Mouse (Mus musculus) lung, adult 2 months (tissue): Measurements from ENCODE around the gene Asb18. TPM values are rescaled to one million over a fixed set of nuclear protein-coding genes. Genes with fewer than 3 reads are reported as not detected.

Experiments
- DNase-seq: peaks from one replicate; pipeline ENCODE4 v3.0.0; 2022
- H3K4me1 ChIP-seq: fragments of 200-500 bp; 2 replicates; pipeline ENCODE4 v1.6.1; 2011; ENCODE audit warnings: low read length; ENCODE audit not compliant: control insufficient read depth, insufficient read depth
- H3K4me3 ChIP-seq: fragments of 200-500 bp; replicated peaks from 2 replicates; pipeline ENCODE3; 2011; ENCODE audit warnings: low read depth, mild to moderate bottlenecking, control low read depth, low read length; ENCODE audit errors: extremely low read depth
- CTCF ChIP-seq: fragments of 200-500 bp; IDR thresholded peaks from 2 replicates; pipeline ENCODE4 v1.5.1; 2011; ENCODE audit warnings: mild to moderate bottlenecking, low read length, control low read depth; ENCODE audit not compliant: insufficient read depth
- POLR2A ChIP-seq: fragments of 200-500 bp; IDR thresholded peaks from 2 replicates; pipeline ENCODE4 v1.6.1; 2011; ENCODE audit warnings: low read depth, mild to moderate bottlenecking, control low read depth, low read length, borderline replicate concordance; ENCODE audit errors: extremely low read depth
- WGBS: fragments of 180-500 bp; shearing (Covaris S2); methylation state at CpG from one replicate; pipeline ENCODE4 v1.1.7; 2018; 5-methylcytosine and 5-hydroxymethylcytosine counted together
- polyA plus RNA-seq: library from polyadenylated mRNA; depleted of rRNA; stranded (reverse); fragments of >200 nt; gene quantifications from 2 replicates; pipeline ENCODE4 v1.2.3, GENCODE M21; 2012

The Asb18 gene
- polyA plus RNA-seq, 1 experiment, result 1.4 TPM

DNA sequence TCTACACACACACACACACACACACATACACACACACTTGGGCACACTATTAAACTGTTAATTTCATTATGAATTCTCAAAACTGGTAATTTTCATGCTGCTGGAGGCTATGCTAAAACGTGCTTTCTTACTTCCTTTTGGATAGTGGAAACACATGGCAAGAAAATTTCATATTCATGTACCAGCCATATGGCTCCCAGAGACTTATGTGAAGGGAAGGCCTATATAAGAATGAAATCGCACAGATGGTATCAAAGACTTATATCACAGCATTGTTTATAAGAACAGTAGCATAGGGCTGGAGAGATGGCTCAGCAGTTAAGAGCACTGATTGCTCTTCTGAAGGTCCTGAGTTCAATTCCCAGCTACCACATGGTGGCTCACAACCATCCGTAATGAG, 2.3 kb downstream of the Asb18 start:
- no peak for DNase-seq
- TF ChIP-seq POLR2A, result no peak
- TF ChIP-seq CTCF, result no peak
- 75% methylated on average over 3 of the region's 3 CpGs for WGBS

DNA sequence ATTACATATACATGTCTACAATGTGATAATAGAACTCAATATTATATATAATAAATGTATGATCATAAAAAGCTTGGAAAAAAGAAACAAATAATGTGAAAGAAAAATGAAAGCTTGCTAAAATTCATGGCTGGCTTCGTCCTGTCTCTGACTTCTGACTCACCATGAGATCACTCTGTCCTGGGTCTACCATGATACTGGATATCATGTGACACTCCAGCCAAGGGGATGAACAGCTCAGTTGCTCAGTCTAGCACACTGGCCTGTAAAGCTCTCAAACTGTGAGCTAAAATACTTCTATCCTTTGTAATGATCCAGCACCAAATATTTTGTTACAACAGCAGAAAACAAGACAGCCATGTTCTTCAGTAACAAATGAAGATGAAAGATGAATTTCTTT, 4.4 kb downstream of the Asb18 start:
- WGBS, result 84% methylated on average over 1 of the region's 1 CpGs
- H3K4me3 ChIP-seq, result no peak overlapping the region
- DNase-seq, result no peak
- no peak for TF ChIP-seq POLR2A
- no peak for TF ChIP-seq CTCF
- no peaks in the 10 kb centered on the region for H3K4me1 ChIP-seq

More for the DNA sequence above, 2.3 kb downstream of the Asb18 start:
- no peak overlapping the region for H3K4me3 ChIP-seq
- H3K4me1 ChIP-seq, result no peaks in the 10 kb centered on the region

DNA sequence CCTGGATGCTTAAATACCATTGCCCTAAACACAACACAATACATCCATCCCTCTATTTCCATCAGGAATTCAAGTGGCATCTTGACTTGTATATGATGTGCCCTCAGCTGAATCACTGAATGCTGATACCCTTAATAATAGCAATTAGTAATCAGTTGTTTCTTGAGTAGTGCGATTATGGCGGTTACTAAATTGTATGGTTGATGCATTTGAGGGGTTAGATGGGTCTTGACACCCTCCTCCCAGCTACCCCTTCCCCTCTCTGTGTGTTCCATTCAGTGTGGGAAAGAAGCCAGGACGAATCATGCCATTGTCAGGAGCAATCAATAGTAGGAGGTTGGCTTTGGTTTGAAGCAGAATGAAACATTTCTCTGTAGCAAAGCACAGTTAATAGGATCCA, 5.3 kb downstream of the Asb18 start:
- no peak for DNase-seq
- WGBS, result 80% methylated on average over 3 of the region's 3 CpGs
- Histone ChIP-seq H3K4me1 (no peaks in the 10 kb centered on the region), H3K4me3 (no peak overlapping the region)
- TF ChIP-seq CTCF (no peak), POLR2A (no peak)

DNA sequence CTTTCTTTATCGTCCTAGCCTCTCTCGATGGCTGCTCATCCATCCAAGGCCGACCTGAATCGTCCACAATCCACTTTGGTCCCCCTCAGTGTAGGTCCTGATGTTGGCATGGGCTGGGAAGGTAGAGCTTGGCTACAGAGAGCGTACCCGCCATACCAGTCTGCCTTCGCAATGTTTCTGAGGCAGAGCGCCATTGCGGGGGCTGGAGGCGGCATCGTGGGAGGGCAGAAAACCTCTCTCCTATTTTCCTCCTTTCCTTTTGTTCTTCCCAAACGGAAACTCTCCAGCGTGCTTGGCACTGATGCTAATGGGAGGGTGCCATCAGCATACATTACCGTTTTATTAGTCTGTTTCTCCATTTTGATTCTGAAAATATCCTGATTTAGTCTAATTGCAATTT, 7.8 kb downstream of the Asb18 start:
- DNase-seq, result no peak
- TF ChIP-seq POLR2A (no peak), CTCF (no peak)
- WGBS, result 71% methylated on average over 14 of the region's 14 CpGs
- no peaks in the 10 kb centered on the region for H3K4me1 ChIP-seq
- H3K4me3 ChIP-seq, result no peak overlapping the region

DNA sequence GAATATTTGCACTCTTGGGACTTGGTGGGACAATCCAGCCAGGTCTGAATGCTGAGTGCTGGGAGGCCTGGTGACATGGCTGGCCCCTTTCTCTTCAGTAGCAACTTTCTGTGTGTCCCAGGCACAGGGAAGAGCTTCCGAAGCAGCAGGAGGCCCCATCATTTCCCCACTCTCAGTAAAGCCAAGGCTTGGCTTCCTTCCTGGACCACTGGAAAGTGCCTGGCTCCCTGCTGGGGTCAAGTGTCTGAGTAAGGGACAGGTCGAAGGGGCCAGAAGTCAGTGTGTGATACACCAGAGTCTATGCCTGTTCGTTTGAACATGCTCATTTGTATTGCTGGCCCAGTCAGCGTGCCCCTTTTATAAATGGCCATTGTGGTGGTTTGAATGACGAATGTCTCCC, 13.5 kb downstream of the Asb18 start:
- no peak for DNase-seq
- Histone ChIP-seq H3K4me1 (no peaks in the 10 kb centered on the region), H3K4me3 (no peak overlapping the region)
- WGBS, result 50% methylated on average over 5 of the region's 5 CpGs
- no peak for TF ChIP-seq CTCF

DNA sequence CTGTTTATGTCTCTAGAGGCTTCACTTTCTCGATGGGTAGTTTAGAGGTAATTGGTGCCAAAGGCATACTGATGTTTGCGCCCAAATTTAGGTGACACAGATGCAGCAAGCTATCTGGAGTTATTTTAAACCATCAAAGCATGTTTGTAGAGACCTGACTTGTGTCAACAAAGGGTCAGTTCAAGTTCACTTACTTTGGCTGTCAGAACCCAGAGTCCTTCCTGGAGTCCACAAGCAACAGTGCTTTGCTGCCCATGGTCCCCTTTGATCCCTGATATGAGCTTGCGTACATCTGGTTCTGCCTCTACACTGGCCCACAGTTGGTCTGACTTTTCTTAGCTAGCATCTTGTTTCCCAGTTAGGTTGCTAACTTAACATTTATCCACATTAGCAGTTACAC, 14.6 kb downstream of the Asb18 start:
- Histone ChIP-seq H3K4me3 (no peak overlapping the region), H3K4me1 (no peaks in the 10 kb centered on the region)
- no peak for DNase-seq
- TF ChIP-seq CTCF (no peak), POLR2A (no peak)
- WGBS, result 72% methylated on average over 3 of the region's 3 CpGs

DNA sequence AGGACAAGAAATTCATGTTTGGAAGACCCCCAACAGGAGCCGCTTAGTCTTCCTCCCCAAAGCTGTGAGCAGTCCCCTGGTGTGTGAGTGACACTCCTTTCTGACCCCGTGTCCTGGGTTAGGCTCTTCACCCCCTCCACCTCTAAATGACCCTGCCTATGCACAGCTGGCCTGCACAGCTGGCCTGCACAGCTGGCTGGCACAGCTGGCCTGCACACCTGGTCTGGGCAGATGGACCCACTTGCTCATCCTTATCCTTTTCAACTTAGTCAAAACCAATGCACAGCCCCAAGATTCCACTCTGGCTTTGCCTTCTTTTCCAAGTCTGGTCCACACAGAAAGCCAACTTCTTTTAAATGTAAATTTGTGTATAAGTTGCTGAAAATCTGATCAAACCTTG, 15.8 kb downstream of the Asb18 start:
- no peak for DNase-seq
- Histone ChIP-seq H3K4me3 (no peak overlapping the region), H3K4me1 (no peaks in the 10 kb centered on the region)
- TF ChIP-seq CTCF, result no peak
- no peak for TF ChIP-seq POLR2A
- 64% methylated on average over 2 of the region's 2 CpGs for WGBS

DNA sequence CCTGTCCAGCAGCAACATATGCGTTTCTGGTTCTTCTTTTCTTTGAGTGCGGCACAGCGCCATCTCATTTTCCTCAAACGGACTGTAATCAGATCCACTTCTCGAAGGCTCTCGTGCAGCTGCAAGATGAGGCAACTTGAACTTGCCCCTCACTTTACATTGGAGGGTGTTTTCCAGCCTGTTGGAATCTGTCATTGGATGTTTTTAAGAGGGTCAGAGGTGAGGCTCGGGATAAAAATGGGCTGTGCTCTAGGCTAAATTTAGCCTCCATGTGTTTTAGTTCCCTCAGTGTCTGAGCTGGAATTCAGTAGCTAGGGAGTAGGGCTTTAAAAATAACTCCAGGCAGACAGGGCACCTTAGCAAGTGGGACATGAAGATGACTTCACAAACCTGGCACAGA, 16.4 kb downstream of the Asb18 start:
- Histone ChIP-seq H3K4me1 (no peaks in the 10 kb centered on the region), H3K4me3 (no peak overlapping the region)
- no peak for TF ChIP-seq POLR2A
- no peak for TF ChIP-seq CTCF
- DNase-seq, result no peak
- WGBS, result 39% methylated on average over 7 of the region's 7 CpGs

DNA sequence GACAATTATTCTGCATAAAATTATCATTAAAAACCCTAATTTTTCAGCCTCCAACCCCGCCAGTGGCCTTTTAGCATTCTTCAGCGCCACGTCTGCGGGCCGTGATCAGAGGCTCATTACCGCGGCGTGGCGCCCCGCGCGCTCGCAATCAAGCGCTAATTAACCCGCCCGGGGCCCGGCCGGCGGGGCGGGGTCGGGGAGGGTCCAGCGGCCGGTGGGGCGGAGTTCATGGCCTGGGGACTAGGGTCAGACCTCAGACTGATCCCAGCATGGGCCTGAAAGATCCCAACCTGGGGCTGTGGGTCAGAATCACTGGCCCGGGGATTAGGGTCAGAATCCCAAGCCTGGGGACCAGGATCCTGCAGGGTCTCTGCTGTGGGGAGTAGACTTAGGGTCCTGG, 22.2 kb downstream of the Asb18 start:
- no peak for DNase-seq
- 4% methylated on average over 25 of the region's 25 CpGs for WGBS
- Histone ChIP-seq H3K4me3 (no peak overlapping the region), H3K4me1 (no peaks in the 10 kb centered on the region)
- no peak for TF ChIP-seq CTCF
- TF ChIP-seq POLR2A, result no peak

DNA sequence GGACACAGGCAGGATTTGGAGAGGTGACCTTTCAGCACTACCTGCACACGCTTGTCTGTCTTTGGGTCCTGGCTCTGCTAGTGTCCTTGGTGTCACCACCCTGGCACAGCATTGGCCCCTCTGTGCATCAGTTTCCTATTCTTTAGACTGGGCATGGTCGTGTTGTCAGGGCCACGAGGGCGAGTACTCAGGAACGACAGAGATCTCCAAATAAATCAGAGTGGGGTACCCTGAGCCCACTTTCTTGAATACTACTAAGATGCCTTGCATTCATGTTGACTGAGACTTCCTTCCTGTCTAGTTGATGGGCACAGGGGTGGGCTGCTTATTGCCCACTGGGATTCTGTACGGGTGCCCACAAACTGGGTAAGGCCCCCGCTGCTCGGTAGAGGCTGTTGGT, 37.2 kb downstream of the Asb18 start:
- DNase-seq, result no peak
- H3K4me3 ChIP-seq, result no peak overlapping the region
- 91% methylated on average over 8 of the region's 8 CpGs for WGBS
- H3K4me1 ChIP-seq, result no peaks in the 10 kb centered on the region
- no peak for TF ChIP-seq POLR2A
- no peak for TF ChIP-seq CTCF

DNA sequence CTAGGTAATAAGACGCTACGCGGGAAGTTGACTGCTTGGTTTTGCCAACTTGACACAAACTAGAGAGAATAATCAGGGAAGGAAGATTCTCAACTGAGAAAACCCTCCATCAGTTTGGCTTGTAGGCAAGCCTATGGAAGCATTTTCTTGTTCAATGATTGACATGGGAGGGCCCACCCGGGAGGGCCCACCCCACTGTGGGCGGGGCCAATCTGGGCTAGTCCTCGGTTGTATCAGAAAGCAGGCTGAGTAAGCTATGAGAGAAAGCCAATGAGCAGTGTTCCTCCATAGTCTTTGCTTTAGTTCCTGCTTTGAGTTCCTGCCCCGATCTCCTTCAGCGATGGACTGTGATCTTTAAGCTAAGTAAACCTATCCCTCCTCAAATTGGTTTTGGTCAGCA, 38.1 kb downstream of the Asb18 start:
- TF ChIP-seq CTCF (no peak), POLR2A (no peak)
- Histone ChIP-seq H3K4me3 (no peak overlapping the region), H3K4me1 (no peaks in the 10 kb centered on the region)
- DNase-seq, result no peak
- WGBS, result 75% methylated on average over 8 of the region's 8 CpGs
